Mouse (Mus musculus) left cerebral cortex, postnatal 25 days (tissue): ENCODE results near the gene Myo9b. TPM values are rescaled to one million over a fixed set of nuclear protein-coding genes. Genes with fewer than 3 reads are reported as not detected.
"Not testable (repeated sequence)": the region's sequence is repeated elsewhere in the genome, so short reads cannot be mapped to it uniquely, and the experiment has no call there.

Experiments used
- DNase-seq, 2 experiments: peaks; one replicate each; pipeline ENCODE4 v3.0.0; 2022; ENCODE audit warnings: low spot score in 2 of 2, mixed read lengths in 1 of 2
- intact Hi-C: fragments of 180-260 bp; cut with DNase I; formaldehyde crosslinking; loops from one replicate; pipeline ENCODE4 v1.15.1; 2025
- total RNA-seq, 2 experiments: library from RNA; stranded (reverse); gene quantifications; 2 replicates each; pipeline ENCODE4 v1.2.3; 2021

Gene Myo9b
- total RNA-seq, 2 experiments from 2014 or later, result 27.7 to 32.4 TPM

DNA sequence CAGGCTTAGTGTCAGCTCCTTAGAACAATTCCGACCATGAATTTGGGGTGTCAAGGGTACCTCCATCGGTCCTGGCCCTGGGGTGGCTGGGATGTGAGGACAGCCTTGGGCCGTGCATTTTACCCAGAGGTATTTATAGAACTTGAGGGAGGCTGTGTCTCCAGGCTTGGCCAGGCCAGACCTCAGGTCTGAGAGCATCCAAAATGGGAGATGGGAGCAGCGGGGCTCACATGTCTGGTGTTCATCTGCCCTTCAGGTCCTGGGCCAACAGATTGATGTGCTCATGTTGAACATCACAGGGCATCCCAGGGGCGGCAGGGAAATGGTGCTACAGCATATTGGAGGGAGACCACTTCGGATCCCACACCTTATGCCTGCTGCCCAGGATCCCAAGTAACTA, 18.8 kb downstream of the Myo9b start:
- DNase-seq, result no peak
- intact Hi-C loops, result no loop called here

- intact Hi-C loops, DNase-seq: not testable (repeated sequence)
Measured at GRCm38 (mm10) chr8:71293930-71294329, 21.4 kb downstream of the Myo9b start.

- no peak for DNase-seq
- intact Hi-C loops, result no loop called here
Measured at GRCm38 (mm10) chr8:71296188-71296621, 23.7 kb downstream of the Myo9b start.

DNA sequence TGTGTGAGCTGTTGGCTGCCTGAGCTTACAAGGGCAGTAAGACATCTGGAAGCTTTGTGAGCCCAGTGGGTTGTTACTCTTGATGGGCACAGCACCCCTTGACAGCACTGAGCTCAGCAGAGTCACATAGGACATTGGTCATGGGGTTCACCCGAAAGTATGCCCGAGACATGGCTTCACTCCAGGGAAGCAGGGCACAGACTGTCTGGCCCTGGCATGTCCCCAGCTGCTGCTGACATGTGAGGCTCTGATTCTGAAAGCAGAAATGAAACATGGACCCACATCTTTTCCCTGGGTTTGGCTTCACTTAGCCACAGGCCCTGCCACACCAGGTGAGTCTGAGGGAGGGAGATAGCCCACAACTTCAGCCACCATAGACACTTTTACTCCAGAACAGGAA, 24.3 kb downstream of the Myo9b start:
- intact Hi-C loops, result no loop called here
- DNase-seq, result no peak

GRCm38 (mm10) chr8:71297439-71297838, 24.9 kb downstream of the Myo9b start:
- no peak for DNase-seq
- intact Hi-C loops, result no loop called here

DNA sequence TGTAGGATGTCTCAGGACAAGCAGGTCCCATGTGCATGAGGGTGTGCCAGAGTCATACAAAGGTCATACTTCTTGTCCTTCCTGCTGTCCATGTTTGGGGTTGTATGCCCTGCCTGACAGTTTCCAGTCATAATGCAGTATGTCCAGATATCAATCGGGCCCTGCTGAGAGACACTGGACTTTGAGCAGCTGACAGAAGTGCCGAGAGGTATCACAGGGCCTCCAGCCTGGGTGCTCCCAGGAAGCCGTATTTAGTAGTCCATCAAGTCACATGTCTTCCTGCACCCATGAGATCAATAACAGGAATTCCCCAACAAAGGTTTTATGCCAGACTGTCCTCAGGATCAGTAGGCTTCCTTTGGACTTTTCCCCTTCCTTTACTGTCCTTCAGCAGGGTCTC, 27.2 kb downstream of the Myo9b start:
- intact Hi-C loops, result no loop called here
- DNase-seq, result no peak

- intact Hi-C loops, result no loop called here
- DNase-seq, result no peak
Measured at GRCm38 (mm10) chr8:71302788-71303187, 30.3 kb downstream of the Myo9b start.

- intact Hi-C loops, result no loop called here
- DNase-seq, result no peak
Measured at GRCm38 (mm10) chr8:71303632-71304031, 31.1 kb downstream of the Myo9b start.

GRCm38 (mm10) chr8:71305988-71306387, 33.5 kb downstream of the Myo9b start:
- intact Hi-C loops, result no loop called here
- DNase-seq, result no peak

- intact Hi-C loops, result no loop called here
Measured at GRCm38 (mm10) chr8:71307371-71307770, 34.9 kb downstream of the Myo9b start.

GRCm38 (mm10) chr8:71307913-71308312, 35.4 kb downstream of the Myo9b start:
- DNase-seq, result no peak
- intact Hi-C loops, result no loop called here

More at GRCm38 (mm10) chr8:71307371-71307770, 34.9 kb downstream of the Myo9b start:
- no peak for DNase-seq

GRCm38 (mm10) chr8:71310446-71310845, 37.9 kb downstream of the Myo9b start:
- peak in 1 of 2 experiments; percentile 26 for DNase-seq
- intact Hi-C loops, result no loop called here

DNA sequence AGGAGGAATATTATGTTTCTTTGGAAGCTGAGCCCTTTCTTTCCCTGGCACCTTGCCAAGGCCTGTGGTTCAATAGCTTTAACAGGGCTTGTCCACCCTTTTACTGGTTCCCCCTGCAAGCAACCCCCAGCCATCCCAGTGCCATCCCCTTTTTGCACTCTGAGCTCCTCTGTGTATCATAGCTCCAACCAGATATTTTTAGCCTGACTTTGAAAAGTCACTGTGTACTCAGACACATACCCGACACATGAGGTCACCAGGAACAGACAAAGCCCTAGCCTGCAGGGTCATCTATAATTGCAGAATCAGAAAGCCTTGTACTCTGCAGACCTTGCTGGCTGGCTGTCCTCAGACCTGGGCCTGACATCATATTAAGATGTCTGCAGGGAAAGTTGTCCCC, 40.2 kb downstream of the Myo9b start:
- intact Hi-C loops, result no loop called here
- no peak for DNase-seq

GRCm38 (mm10) chr8:71313951-71314350, 41.4 kb downstream of the Myo9b start:
- intact Hi-C loops, result no loop called here
- no peak for DNase-seq

GRCm38 (mm10) chr8:71315972-71316371, 43.5 kb downstream of the Myo9b start:
- intact Hi-C loops, result no loop called here
- DNase-seq, result no peak

GRCm38 (mm10) chr8:71316486-71317031, 44.0 kb downstream of the Myo9b start:
- no peak for DNase-seq
- intact Hi-C loops, result no loop called here

GRCm38 (mm10) chr8:71318610-71319009, 46.1 kb downstream of the Myo9b start:
- DNase-seq, intact Hi-C loops: not testable (repeated sequence)

GRCm38 (mm10) chr8:71319760-71320159, 47.2 kb downstream of the Myo9b start:
- DNase-seq, intact Hi-C loops: not testable (repeated sequence)

- intact Hi-C loops, result no loop called here
- no peak for DNase-seq
Measured at GRCm38 (mm10) chr8:71322939-71323338, 50.4 kb downstream of the Myo9b start.

GRCm38 (mm10) chr8:71324848-71325247, 52.3 kb downstream of the Myo9b start:
- intact Hi-C loops, result no loop called here
- no peak for DNase-seq

DNA sequence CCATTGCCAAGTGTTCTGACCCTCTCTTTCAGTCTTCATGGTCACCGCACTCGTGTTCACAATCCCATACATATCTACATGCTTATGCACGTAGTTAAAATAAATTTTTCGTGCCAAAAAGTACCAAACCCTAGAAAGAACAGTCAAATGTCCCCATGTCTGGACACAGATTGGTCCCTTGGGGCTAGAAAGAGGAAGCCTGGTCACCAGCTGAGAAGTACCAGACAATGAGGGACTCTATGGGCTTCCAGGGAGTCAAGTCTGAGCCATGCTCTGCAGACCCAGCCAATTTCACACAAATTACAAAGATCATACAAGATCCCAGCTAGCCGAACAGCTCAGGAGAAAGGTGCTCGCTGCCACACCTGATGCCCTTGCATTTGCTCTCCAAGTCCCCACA, 65.3 kb downstream of the Myo9b start:
- DNase-seq, intact Hi-C loops: not testable (repeated sequence)

GRCm38 (mm10) chr8:71340625-71341024, 68.1 kb downstream of the Myo9b start:
- DNase-seq, result no peak
- intact Hi-C loops, result no loop called here
